Mouse (Mus musculus) hindbrain, embryonic 11.5 days (tissue): ENCODE results near the gene P2ry6. TPM values are rescaled to one million over a fixed set of nuclear protein-coding genes. Genes with fewer than 3 reads are reported as not detected.

Experiments
- ATAC-seq: fragments of 200-750 bp; cut with Nextera tagmentation; 2 replicates; pipeline ENCODE4 v1.8.0; 2017; ENCODE audit warnings: mild to moderate bottlenecking, moderate TSS enrichment, moderate library complexity; ENCODE audit not compliant: low FRiP score
- DNase-seq: peaks from one replicate; pipeline ENCODE4 v3.0.0-alpha.2; 2015; ENCODE audit warnings: low spot score
- H3K27ac ChIP-seq: fragments of 300-500 bp; sonication (generic); 2 replicates; pipeline ENCODE4 v1.5.1; 2014; ENCODE audit warnings: mild to moderate bottlenecking, low read depth, low read length
- H3K27me3 ChIP-seq: fragments of 300-500 bp; sonication (generic); 2 replicates; pipeline ENCODE4 v1.6.1; 2014; ENCODE audit warnings: mild to moderate bottlenecking, low read length, moderate library complexity, mixed read lengths; ENCODE audit not compliant: control insufficient read depth, insufficient read depth
- H3K36me3 ChIP-seq: fragments of 300-500 bp; sonication (generic); 2 replicates; pipeline ENCODE4 v1.6.1; 2014; ENCODE audit warnings: mild to moderate bottlenecking, low read length, moderate library complexity, mixed read lengths; ENCODE audit not compliant: control insufficient read depth, insufficient read depth
- H3K4me1 ChIP-seq: fragments of 300-500 bp; sonication (generic); replicated peaks from 2 replicates; pipeline ENCODE4 v1.6.1; 2014; ENCODE audit warnings: low read length, mixed read lengths; ENCODE audit not compliant: control insufficient read depth, insufficient read depth
- H3K4me2 ChIP-seq: fragments of 300-500 bp; sonication (generic); replicated peaks from 2 replicates; pipeline ENCODE4 v1.6.1; 2014; ENCODE audit warnings: mild to moderate bottlenecking, low read depth, low read length
- H3K4me3 ChIP-seq: fragments of 300-500 bp; sonication (generic); 2 replicates; pipeline ENCODE4 v1.5.1; 2014; ENCODE audit warnings: low read depth, low read length
- H3K9ac ChIP-seq: fragments of 300-500 bp; sonication (generic); 2 replicates; pipeline ENCODE4 v1.6.1; 2014; ENCODE audit warnings: low read depth, low read length
- H3K9me3 ChIP-seq: fragments of 300-500 bp; sonication (generic); 2 replicates; pipeline ENCODE4 v1.6.1; 2016; ENCODE audit warnings: low read length; ENCODE audit not compliant: control insufficient read depth
- WGBS: fragments of 180-500 bp; shearing (Covaris S2); extraction: QIAGEN DNeasy Blood & Tissue Kit; methylation state at CpG from one replicate; pipeline ENCODE4 v1.1.7; 2014; 5-methylcytosine and 5-hydroxymethylcytosine counted together
- polyA plus RNA-seq: library from polyadenylated mRNA; unstranded; fragments of >200 nt; fragmentation: Nextera tagmentation; extraction: Ambion mirVana; gene quantifications from 2 replicates; pipeline ENCODE4 v1.2.1, GENCODE M21; 2014

Gene P2ry6
- polyA plus RNA-seq, 1 experiment from 2014 or later = 3.3 TPM

GRCm38 (mm10) chr7:100961146-100961545 lies 13.3 kb downstream of the P2ry6 start:
- no peak overlapping the region for H3K4me2 ChIP-seq
- no peaks in the 10 kb centered on the region for H3K4me1 ChIP-seq
- no peak overlapping the region for H3K9ac ChIP-seq
- DNase-seq (no peak), ATAC-seq (no peak)
- no peak overlapping the region for H3K27ac ChIP-seq
- no peaks in the 10 kb centered on the region for H3K9me3 ChIP-seq
- WGBS = 73% methylated on average over 7 of the region's 7 CpGs
- H3K27me3 ChIP-seq = no peaks in the 10 kb centered on the region
- H3K4me3 ChIP-seq = no peak overlapping the region
- H3K36me3 ChIP-seq = no peaks in the 10 kb centered on the region

- no peak overlapping the region for H3K27ac ChIP-seq
- no peak overlapping the region for H3K4me2 ChIP-seq
- no peaks in the 10 kb centered on the region for H3K36me3 ChIP-seq
- no peak for ATAC-seq
- H3K27me3 ChIP-seq = no peaks in the 10 kb centered on the region
- H3K4me3 ChIP-seq = no peak overlapping the region
- DNase-seq = no peak
- H3K4me1 ChIP-seq = no peaks in the 10 kb centered on the region
- no peak overlapping the region for H3K9ac ChIP-seq
- H3K9me3 ChIP-seq = no peaks in the 10 kb centered on the region
- 78% methylated on average over 2 of the region's 2 CpGs for WGBS
Observed at GRCm38 (mm10) chr7:100960462-100960861, 14.0 kb downstream of the P2ry6 start.

- Histone ChIP-seq H3K27ac (no peak overlapping the region), H3K9me3 (no peaks in the 10 kb centered on the region), H3K4me2 (no peak overlapping the region), H3K36me3 (no peaks in the 10 kb centered on the region), H3K4me3 (no peak overlapping the region), H3K27me3 (no peaks in the 10 kb centered on the region), H3K4me1 (no peaks in the 10 kb centered on the region), H3K9ac (no peak overlapping the region)
- no peak for ATAC-seq
- WGBS = 97% methylated on average over 2 of the region's 2 CpGs
- DNase-seq = peak; percentile 31
Observed at GRCm38 (mm10) chr7:100958426-100958825, 16.0 kb downstream of the P2ry6 start.

- WGBS = 81% methylated on average over 7 of the region's 7 CpGs
- H3K27me3 ChIP-seq = no peaks in the 10 kb centered on the region
- no peaks in the 10 kb centered on the region for H3K36me3 ChIP-seq
- no peak overlapping the region for H3K4me2 ChIP-seq
- no peak overlapping the region for H3K4me3 ChIP-seq
- DNase-seq = no peak
- H3K27ac ChIP-seq = no peak overlapping the region
- ATAC-seq = no peak
- H3K4me1 ChIP-seq = no peaks in the 10 kb centered on the region
- H3K9ac ChIP-seq = no peak overlapping the region
- no peaks in the 10 kb centered on the region for H3K9me3 ChIP-seq
Observed at GRCm38 (mm10) chr7:100952686-100953085, 21.8 kb downstream of the P2ry6 start.

GRCm38 (mm10) chr7:100951903-100952302 lies 22.5 kb downstream of the P2ry6 start:
- Histone ChIP-seq H3K4me1 (no peaks in the 10 kb centered on the region), H3K27me3 (no peaks in the 10 kb centered on the region), H3K4me2 (no peak overlapping the region), H3K9me3 (no peaks in the 10 kb centered on the region), H3K9ac (no peak overlapping the region), H3K4me3 (no peak overlapping the region), H3K27ac (no peak overlapping the region), H3K36me3 (no peaks in the 10 kb centered on the region)
- DNase-seq = no peak
- ATAC-seq = no peak
- 64% methylated on average over 2 of the region's 2 CpGs for WGBS

- no peak overlapping the region for H3K27ac ChIP-seq
- H3K36me3 ChIP-seq = no peaks in the 10 kb centered on the region
- no peaks in the 10 kb centered on the region for H3K27me3 ChIP-seq
- H3K9me3 ChIP-seq = no peaks in the 10 kb centered on the region
- DNase-seq (no peak), ATAC-seq (no peak)
- 70% methylated on average over 12 of the region's 12 CpGs for WGBS
- H3K4me3 ChIP-seq = no peak overlapping the region
- no peak overlapping the region for H3K4me2 ChIP-seq
- H3K9ac ChIP-seq = no peak overlapping the region
- no peaks in the 10 kb centered on the region for H3K4me1 ChIP-seq
Observed at GRCm38 (mm10) chr7:100950481-100951010, 23.9 kb downstream of the P2ry6 start.

GRCm38 (mm10) chr7:100950031-100950430 lies 24.4 kb downstream of the P2ry6 start:
- no peak for DNase-seq
- H3K36me3 ChIP-seq = no peaks in the 10 kb centered on the region
- WGBS = 55% methylated on average over 5 of the region's 5 CpGs
- H3K4me1 ChIP-seq = no peaks in the 10 kb centered on the region
- no peaks in the 10 kb centered on the region for H3K9me3 ChIP-seq
- no peak overlapping the region for H3K27ac ChIP-seq
- H3K4me3 ChIP-seq = no peak overlapping the region
- ATAC-seq = no peak
- no peak overlapping the region for H3K4me2 ChIP-seq
- H3K9ac ChIP-seq = no peak overlapping the region
- H3K27me3 ChIP-seq = no peaks in the 10 kb centered on the region

- DNase-seq = no peak
- 88% methylated on average over 5 of the region's 5 CpGs for WGBS
- Histone ChIP-seq H3K4me1 (no peaks in the 10 kb centered on the region), H3K9me3 (no peaks in the 10 kb centered on the region), H3K9ac (no peak overlapping the region), H3K27ac (no peak overlapping the region), H3K27me3 (no peaks in the 10 kb centered on the region), H3K36me3 (no peaks in the 10 kb centered on the region), H3K4me2 (no peak overlapping the region), H3K4me3 (no peak overlapping the region)
- ATAC-seq = no peak
Observed at GRCm38 (mm10) chr7:100944738-100945137, 29.7 kb downstream of the P2ry6 start.

- Histone ChIP-seq H3K36me3 (no peaks in the 10 kb centered on the region), H3K9ac (no peak overlapping the region), H3K4me1 (no peaks in the 10 kb centered on the region), H3K27ac (no peak overlapping the region), H3K27me3 (no peaks in the 10 kb centered on the region), H3K4me3 (no peak overlapping the region), H3K9me3 (no peaks in the 10 kb centered on the region), H3K4me2 (no peak overlapping the region)
- DNase-seq (no peak), ATAC-seq (no peak)
- 75% methylated on average over 2 of the region's 2 CpGs for WGBS
Observed at GRCm38 (mm10) chr7:100944306-100944705, 30.1 kb downstream of the P2ry6 start.
